Mouse (Mus musculus) telencephalon, adult 2 months (tissue): ENCODE data around the gene Cdk5r1.
A peak's percentile ranks its signal among the peaks of the same experiment; 100 is the strongest.

ENCODE experiments used
- DNase-seq: peaks from one replicate; pipeline ENCODE4 v3.0.0-alpha.2; 2011; ENCODE audit warnings: low read depth, low spot score

The Cdk5r1 gene

GRCm38 (mm10) chr11:80504519-80505385 is 27.9 kb downstream of the Cdk5r1 start:
- DNase-seq: no peak

- peak; percentile 84 for DNase-seq
Observed at GRCm38 (mm10) chr11:80505581-80505980, 28.8 kb downstream of the Cdk5r1 start.

- DNase-seq: no peak
Observed at GRCm38 (mm10) chr11:80506483-80506882, 29.7 kb downstream of the Cdk5r1 start.

- no peak for DNase-seq
Observed at GRCm38 (mm10) chr11:80507791-80508190, 31.0 kb downstream of the Cdk5r1 start.

GRCm38 (mm10) chr11:80508361-80509175 is 31.7 kb downstream of the Cdk5r1 start:
- no peak for DNase-seq

GRCm38 (mm10) chr11:80509176-80509506 is 32.3 kb downstream of the Cdk5r1 start:
- DNase-seq: no peak

- DNase-seq: no peak
Observed at GRCm38 (mm10) chr11:80510124-80510523, 33.3 kb downstream of the Cdk5r1 start.

- no peak for DNase-seq
Observed at GRCm38 (mm10) chr11:80512313-80513056, 35.7 kb downstream of the Cdk5r1 start.

- DNase-seq: no peak
Observed at GRCm38 (mm10) chr11:80513796-80514195, 37.0 kb downstream of the Cdk5r1 start.

- no peak for DNase-seq
Observed at GRCm38 (mm10) chr11:80515346-80515745, 38.5 kb downstream of the Cdk5r1 start.

GRCm38 (mm10) chr11:80515895-80516294 is 39.1 kb downstream of the Cdk5r1 start:
- DNase-seq: no peak

GRCm38 (mm10) chr11:80518421-80519367 is 41.9 kb downstream of the Cdk5r1 start:
- DNase-seq: peak; percentile 97

GRCm38 (mm10) chr11:80521148-80521547 is 44.3 kb downstream of the Cdk5r1 start:
- DNase-seq: no peak

- DNase-seq: no peak
Observed at GRCm38 (mm10) chr11:80522852-80523251, 46.0 kb downstream of the Cdk5r1 start.

GRCm38 (mm10) chr11:80523410-80523809 is 46.6 kb downstream of the Cdk5r1 start:
- no peak for DNase-seq

GRCm38 (mm10) chr11:80524213-80524612 is 47.4 kb downstream of the Cdk5r1 start:
- DNase-seq: no peak

GRCm38 (mm10) chr11:80527697-80528096 is 50.9 kb downstream of the Cdk5r1 start:
- DNase-seq: no peak

GRCm38 (mm10) chr11:80529149-80529548 is 52.3 kb downstream of the Cdk5r1 start:
- DNase-seq: no peak
